Mouse (Mus musculus): ENCODE results near the gene Skiv2l. TPM values are rescaled to one million over a fixed set of nuclear protein-coding genes. Genes with fewer than 3 reads are reported as not detected.
A peak's percentile ranks its signal among the peaks of the same experiment; 100 is the strongest.
"Not testable (repeated sequence)": the region's sequence is repeated elsewhere in the genome, so short reads cannot be mapped to it uniquely, and the experiment has no call there.

The Skiv2l gene
- total RNA-seq, 2 experiments from 2014 or later: 64.0 to 65.9 TPM

DNA sequence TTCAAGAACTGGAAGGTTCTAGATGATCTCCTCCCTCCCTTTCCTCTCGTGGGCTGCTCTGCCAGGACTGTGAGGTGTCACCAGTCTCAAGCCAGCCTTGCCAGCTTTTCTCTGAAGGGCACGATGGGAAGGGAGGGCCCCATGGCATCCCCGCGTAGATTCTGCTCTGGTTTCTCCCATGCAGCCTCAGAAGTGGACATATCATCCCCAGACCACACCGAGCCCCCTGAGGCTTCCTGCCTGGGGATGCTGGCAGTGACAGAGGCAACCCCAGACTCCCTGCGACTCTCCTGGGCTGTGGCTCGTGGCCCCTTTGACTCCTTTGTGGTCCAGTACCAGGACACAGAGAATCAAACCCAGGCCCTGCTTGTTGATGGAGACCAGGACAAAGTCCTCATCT is 51.9 kb downstream of the Skiv2l start:
- intact Hi-C loops (cut with DNase I): not testable (repeated sequence)

DNA sequence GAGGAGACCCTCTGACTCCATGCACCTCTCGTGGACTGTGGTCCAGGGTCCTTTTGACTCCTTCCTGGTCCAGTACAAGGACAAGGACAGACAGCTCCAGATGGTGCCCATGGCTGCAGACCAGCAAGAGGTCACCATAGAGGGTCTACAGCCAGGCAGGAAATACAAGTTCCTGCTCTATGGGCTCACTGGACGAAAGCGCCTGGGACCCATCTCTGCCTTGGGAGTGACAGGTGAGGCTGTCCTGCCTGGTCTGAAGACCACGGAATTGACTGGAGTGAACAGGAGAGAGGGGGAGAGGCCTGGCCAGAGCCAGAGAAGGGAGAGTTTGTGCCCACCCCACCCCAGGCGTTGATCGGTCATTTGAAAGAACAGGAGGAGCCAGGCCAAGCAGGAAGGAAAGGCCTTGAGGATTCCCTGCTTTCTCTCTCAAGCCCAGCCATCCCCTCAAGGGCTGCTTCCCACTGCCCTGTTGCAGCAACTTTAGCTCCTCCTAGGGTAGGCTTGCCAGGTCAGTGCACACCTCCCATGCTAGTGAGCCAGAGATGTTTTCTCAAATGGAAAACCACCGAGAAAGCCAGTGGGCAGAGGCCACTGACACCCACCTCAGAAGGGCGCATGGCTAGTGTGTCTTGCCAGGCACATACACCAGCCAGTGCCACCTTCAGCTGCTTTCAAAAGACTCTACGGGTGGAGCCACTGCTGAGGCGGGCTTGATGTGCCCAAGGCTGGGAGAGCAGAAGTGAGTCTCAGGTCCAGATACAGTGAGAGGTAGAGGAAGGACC is 52.6 kb downstream of the Skiv2l start:
- intact Hi-C loops (cut with DNase I); DNase-seq (ENCODE audit: low spot score in 2 of 2): not testable (repeated sequence)

More for the DNA sequence above, 51.9 kb downstream of the Skiv2l start:
- DNase-seq (ENCODE audit: low spot score in 2 of 2): not testable (repeated sequence)

DNA sequence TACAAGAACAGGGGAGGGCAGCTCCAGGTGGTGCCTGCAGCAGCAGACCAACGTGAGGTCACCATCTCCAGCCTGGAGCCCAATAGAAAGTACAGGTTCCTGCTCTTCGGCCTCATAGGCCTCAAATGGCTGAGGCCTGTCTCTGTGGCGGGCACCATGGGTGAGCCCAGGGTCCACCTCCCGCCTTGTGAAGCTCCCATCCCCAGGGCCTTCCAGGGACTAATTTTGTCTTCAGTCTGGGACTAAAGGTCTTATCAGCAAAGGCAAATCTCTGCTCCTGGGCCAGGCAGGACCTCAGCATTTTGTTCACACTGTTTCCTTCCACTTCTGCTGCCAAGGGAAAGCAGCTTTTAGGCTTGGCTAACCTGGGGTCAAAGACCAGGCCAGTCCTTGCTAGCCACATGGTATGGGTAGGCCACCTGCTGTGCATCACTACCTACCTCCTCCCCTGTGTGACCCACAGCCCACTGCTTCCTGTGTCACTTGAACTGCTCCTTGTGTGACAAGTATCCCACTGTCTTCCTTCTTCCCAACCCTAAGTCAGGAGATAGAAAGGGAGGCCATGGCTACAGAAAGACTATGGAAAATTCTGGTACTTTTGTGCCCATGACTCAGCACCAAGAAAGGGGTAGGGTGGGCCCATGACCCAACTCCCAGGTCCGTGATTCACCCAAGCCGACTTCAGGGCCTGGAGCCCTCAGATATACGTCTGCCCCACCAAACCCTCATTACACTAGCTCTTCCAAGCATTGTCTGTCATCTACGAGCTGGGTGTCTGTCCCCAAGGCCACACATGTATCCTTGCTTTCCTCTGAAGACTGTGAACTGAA is 53.5 kb downstream of the Skiv2l start:
- intact Hi-C loops (cut with DNase I): no loop called here
- DNase-seq (ENCODE audit: low spot score in 2 of 2): no peak

DNA sequence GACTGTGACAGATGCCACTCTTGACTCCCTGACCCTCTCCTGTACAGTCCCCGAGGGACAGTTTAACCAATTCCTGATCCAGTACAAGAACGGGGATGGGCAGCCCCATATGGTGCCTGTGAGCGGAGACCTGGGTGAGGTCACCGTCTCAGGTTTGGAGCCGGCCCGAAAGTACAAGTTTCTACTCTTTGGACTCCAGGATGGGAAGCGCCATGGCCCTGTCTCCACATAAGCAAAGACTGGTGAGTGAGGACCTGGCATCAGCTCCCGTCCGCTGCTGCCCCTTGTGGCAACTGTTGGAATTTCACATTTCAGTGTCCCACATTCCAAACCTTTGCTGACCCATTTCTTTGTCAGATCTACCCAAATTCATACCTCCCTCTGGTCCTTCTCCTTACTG is 54.4 kb downstream of the Skiv2l start:
- intact Hi-C loops (cut with DNase I): no loop called here
- peak in 1 of 2 experiments; percentile 21 for DNase-seq (ENCODE audit: low spot score in 2 of 2)

DNA sequence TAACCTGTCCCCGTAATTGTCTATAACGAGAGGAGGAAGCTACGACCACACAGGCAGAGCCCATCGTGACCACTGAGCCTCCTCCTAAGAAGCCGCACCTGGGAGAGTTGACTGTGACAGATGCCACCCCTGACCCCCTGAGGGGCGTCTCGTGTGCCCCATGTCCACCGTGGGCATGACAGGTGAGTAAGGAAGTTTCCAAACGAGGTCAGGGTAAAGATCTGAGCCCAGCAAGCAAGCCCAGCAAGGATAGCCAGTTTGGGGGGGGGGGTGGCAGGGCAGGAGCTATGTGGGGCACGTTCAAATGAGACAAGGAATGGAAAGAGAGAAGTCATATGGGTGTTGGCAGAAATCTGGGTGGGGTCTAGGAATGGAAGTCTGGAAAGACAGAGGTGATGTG is 55.0 kb downstream of the Skiv2l start:
- DNase-seq (ENCODE audit: low spot score in 2 of 2): no peak
- intact Hi-C loops (cut with DNase I): no loop called here

Small RNAs within 50 kb of the gene (microRNA-seq; reads per million reads assigned to microRNA genes)
- gene Mir6970 (0.50 to 3.4 reads per million in 2 experiments), gene Mir6971 (2.4 to 4.0 reads per million in 2 experiments), gene Mir6972 (0 reads per million in 2 experiments)

Other genes starting within 250 kb of the Skiv2l start
- 10 to 100 TPM; 71.4 to 76.3 TPM for gene Rnf5, start 246.5 kb downstream of the Skiv2l start, total RNA-seq (2021)
- 100 to 1,000 TPM; 169 to 174 TPM for gene Agpat1, start 245.9 kb downstream of the Skiv2l start, total RNA-seq (2021)
- gene Egfl8, start 234.2 kb downstream of the Skiv2l start, total RNA-seq (2021): 1 to 10 TPM; 3.9 to 5.1 TPM
- 10 to 100 TPM; 45.8 to 46.4 TPM for gene Ppt2, start 221.7 kb downstream of the Skiv2l start, total RNA-seq (2021)
- gene Prrt1, start 220.7 kb downstream of the Skiv2l start, total RNA-seq (2021): 100 to 1,000 TPM; 171 to 183 TPM
- gene Fkbpl, start 205.4 kb downstream of the Skiv2l start, total RNA-seq (2021): 10 to 100 TPM; 12.0 to 17.0 TPM
- 10 to 100 TPM; 72.7 to 72.8 TPM for gene Atf6b, start 203.1 kb downstream of the Skiv2l start, total RNA-seq (2021)
- 1 to 10 TPM; 1.2 to 1.6 TPM for gene Tnxb, start 179.7 kb downstream of the Skiv2l start, total RNA-seq (2021)
- gene C4b, start 106.3 kb downstream of the Skiv2l start, total RNA-seq (2021): 10 to 100 TPM in 1 of 2 experiments, 1 to 10 TPM in 1; 7.6 to 10.3 TPM
- gene Cyp21a1, start 45.6 kb downstream of the Skiv2l start, total RNA-seq (2021): not detected
- 10 to 100 TPM; 52.2 to 57.6 TPM for gene Stk19, start 13.3 kb downstream of the Skiv2l start, total RNA-seq (2021)
- 10 to 100 TPM; 35.9 to 37.1 TPM for gene Dxo, start 13.2 kb downstream of the Skiv2l start, total RNA-seq (2021)
- 10 to 100 TPM; 30.9 to 37.9 TPM for gene Nelfe, start 181 bp upstream of the Skiv2l start, total RNA-seq (2021)
- gene Cfb, start 12.3 kb upstream of the Skiv2l start, total RNA-seq (2021): under 1 TPM in 1 of 2 experiments, not detected in 1; 0.30 TPM
- gene Zbtb12, start 29.3 kb upstream of the Skiv2l start, total RNA-seq (2021): 1 to 10 TPM; 6.9 to 7.3 TPM
- gene Gm20547, start 31.8 kb upstream of the Skiv2l start, total RNA-seq (2021): not detected
- 1 to 10 TPM; 1.5 to 3.6 TPM for gene C2, start 48.1 kb upstream of the Skiv2l start, total RNA-seq (2021)
- gene Ehmt2, start 48.3 kb upstream of the Skiv2l start, total RNA-seq (2021): 100 to 1,000 TPM; 166 to 167 TPM
- under 1 TPM; 0.55 to 0.66 TPM for gene Slc44a4, start 64.3 kb upstream of the Skiv2l start, total RNA-seq (2021)
- 10 to 100 TPM; 42.9 to 44.0 TPM for gene Neu1, start 81.0 kb upstream of the Skiv2l start, total RNA-seq (2021)
- 10 to 100 TPM in 1 of 2 experiments, 1 to 10 TPM in 1; 9.9 to 15.0 TPM for gene Hspa1b, start 109.0 kb upstream of the Skiv2l start, total RNA-seq (2021)
- gene Gm20481, start 119.7 kb upstream of the Skiv2l start, total RNA-seq (2021): not detected
- gene Hspa1a, start 121.9 kb upstream of the Skiv2l start, total RNA-seq (2021): 10 to 100 TPM; 10.8 to 12.6 TPM
- under 1 TPM; 0.27 to 0.34 TPM for gene Hspa1l, start 122.5 kb upstream of the Skiv2l start, total RNA-seq (2021)
- gene Lsm2, start 131.7 kb upstream of the Skiv2l start, total RNA-seq (2021): 10 to 100 TPM; 17.3 to 18.0 TPM
- gene Vars, start 150.8 kb upstream of the Skiv2l start, total RNA-seq (2021): 10 to 100 TPM; 38.0 to 44.7 TPM
- under 1 TPM; 0.30 to 0.37 TPM for gene Vwa7, start 166.4 kb upstream of the Skiv2l start, total RNA-seq (2021)
- under 1 TPM; 0.60 to 0.83 TPM for gene Sapcd1, start 177.8 kb upstream of the Skiv2l start, total RNA-seq (2021)
- gene Msh5, start 196.5 kb upstream of the Skiv2l start, total RNA-seq (2021): under 1 TPM; 0.76 to 0.96 TPM
- gene Clic1, start 199.8 kb upstream of the Skiv2l start, total RNA-seq (2021): 10 to 100 TPM in 1 of 2 experiments, 1 to 10 TPM in 1; 9.9 to 11.6 TPM
- 10 to 100 TPM; 12.1 to 12.5 TPM for gene Ddah2, start 208.8 kb upstream of the Skiv2l start, total RNA-seq (2021)
- not detected for gene Ly6g6c, start 215.2 kb upstream of the Skiv2l start, total RNA-seq (2021)
- not detected for gene Mpig6b, start 216.0 kb upstream of the Skiv2l start, total RNA-seq (2021)
- gene Ly6g6e, start 226.7 kb upstream of the Skiv2l start, total RNA-seq (2021): 1 to 10 TPM; 2.4 to 2.7 TPM
- gene Ly6g6d, start 227.9 kb upstream of the Skiv2l start, total RNA-seq (2021): 1 to 10 TPM in 1 of 2 experiments, under 1 TPM in 1; 0.69 to 1.9 TPM
- not detected for gene Ly6g6f, start 235.4 kb upstream of the Skiv2l start, total RNA-seq (2021)
- 100 to 1,000 TPM; 107 to 109 TPM for gene Abhd16a, start 239.1 kb upstream of the Skiv2l start, total RNA-seq (2021)

All from left cerebral cortex, postnatal 25 days (tissue).